Mouse (Mus musculus) forebrain, embryonic 11.5 days (tissue): ENCODE measurements at regions not wholly inside any gene's neighbourhood (a gene's known extent, or its start where the extent isn't known, plus 50 kb on each side); places are given as distances from the start of the nearest gene placed in this dataset.

Experiments used
- ATAC-seq: fragments of 200-750 bp; cut with Nextera tagmentation; replicated peaks from 2 replicates; pipeline ENCODE4 v1.8.0; 2017; ENCODE audit warnings: moderate TSS enrichment; ENCODE audit not compliant: low FRiP score
- DNase-seq: peaks from one replicate; pipeline ENCODE4 v3.0.0-alpha.2; 2017; ENCODE audit warnings: low spot score
- H3K27ac ChIP-seq: fragments of 300-500 bp; sonication (generic); 2 replicates; pipeline ENCODE4 v1.5.1; 2014; ENCODE audit warnings: low read depth, low read length
- H3K27me3 ChIP-seq: fragments of 300-500 bp; sonication (generic); 2 replicates; pipeline ENCODE4 v1.6.1; 2014; ENCODE audit warnings: mild to moderate bottlenecking, low read length, mixed read lengths; ENCODE audit not compliant: control insufficient read depth, insufficient read depth
- H3K36me3 ChIP-seq: fragments of 300-500 bp; sonication (generic); 2 replicates; pipeline ENCODE4 v1.6.1; 2014; ENCODE audit warnings: mild to moderate bottlenecking, low read length, moderate library complexity, mixed read lengths; ENCODE audit not compliant: control insufficient read depth, insufficient read depth
- H3K4me1 ChIP-seq: fragments of 300-500 bp; sonication (generic); replicated peaks from 2 replicates; pipeline ENCODE4 v1.6.1; 2014; ENCODE audit warnings: low read length, mixed read lengths; ENCODE audit not compliant: control insufficient read depth, insufficient read depth
- H3K4me2 ChIP-seq: fragments of 300-500 bp; sonication (generic); 2 replicates; pipeline ENCODE4 v1.6.1; 2014; ENCODE audit warnings: low read depth, mild to moderate bottlenecking, low read length, moderate library complexity, mixed read lengths; ENCODE audit not compliant: severe bottlenecking
- H3K4me3 ChIP-seq: fragments of 300-500 bp; sonication (generic); 2 replicates; pipeline ENCODE4 v1.5.1; 2014; ENCODE audit warnings: low read depth, low read length
- H3K9ac ChIP-seq: fragments of 300-500 bp; sonication (generic); 2 replicates; pipeline ENCODE4 v1.6.1; 2014; ENCODE audit warnings: low read length
- H3K9me3 ChIP-seq: fragments of 300-500 bp; sonication (generic); 2 replicates; pipeline ENCODE4 v1.6.1; 2016; ENCODE audit warnings: low read length, mixed read lengths; ENCODE audit not compliant: control insufficient read depth
- WGBS: fragments of 180-500 bp; shearing (Covaris S2); extraction: QIAGEN DNeasy Blood & Tissue Kit; methylation state at CpG from one replicate; pipeline ENCODE4 v1.1.7; 2014; 5-methylcytosine and 5-hydroxymethylcytosine counted together

DNA sequence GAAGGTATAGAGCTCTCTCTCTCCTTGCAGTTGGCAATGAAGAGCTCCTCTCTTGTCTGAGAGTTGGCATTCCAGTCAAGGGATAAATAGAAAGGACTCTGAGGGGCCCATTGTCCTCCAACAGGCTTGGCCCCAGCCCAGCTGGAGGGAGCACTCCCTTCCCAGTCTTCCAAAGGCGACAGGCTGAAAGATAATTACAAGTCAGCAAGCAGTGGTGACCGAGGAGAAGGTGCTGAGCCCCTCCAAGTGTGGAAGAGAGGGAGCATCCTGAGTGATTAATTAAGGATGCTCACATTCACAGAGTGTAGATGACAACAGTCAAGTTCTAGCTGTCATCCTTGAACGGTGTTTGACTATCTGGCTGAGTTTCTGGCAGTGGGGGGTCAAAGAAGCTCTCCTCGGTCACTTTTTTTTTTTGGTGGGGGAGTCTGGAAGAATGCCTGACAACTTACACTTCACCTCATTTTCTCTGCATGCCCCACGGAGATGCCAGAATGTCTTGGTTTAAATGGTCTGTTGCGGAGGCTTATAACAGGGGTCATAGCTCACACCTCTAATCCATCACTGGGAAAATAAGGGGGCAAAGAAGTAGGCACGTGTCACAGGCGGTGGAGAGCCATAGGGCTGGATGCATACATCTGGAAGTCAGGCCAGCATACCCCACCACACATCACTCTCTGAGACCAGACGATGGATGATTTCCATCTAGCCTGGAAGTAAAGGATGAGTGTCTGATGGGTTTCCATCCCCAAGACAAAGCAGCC lies 93.5 kb upstream of the Lclat1 start:
- Histone ChIP-seq H3K36me3 (no peaks in the 10 kb centered on the region), H3K27ac (no peak overlapping the region), H3K4me2 (no peak overlapping the region), H3K4me3 (no peak overlapping the region), H3K27me3 (no peaks in the 10 kb centered on the region), H3K9ac (no peak overlapping the region), H3K4me1 (0 out of 2 replicates have a peak, but pooled peaks cover 3% of the 10 kb centered on the region), H3K9me3 (no peaks in the 10 kb centered on the region)
- WGBS, result 56% methylated on average over 9 of the region's 9 CpGs
- DNase-seq (no peak), ATAC-seq (no peak)

DNA sequence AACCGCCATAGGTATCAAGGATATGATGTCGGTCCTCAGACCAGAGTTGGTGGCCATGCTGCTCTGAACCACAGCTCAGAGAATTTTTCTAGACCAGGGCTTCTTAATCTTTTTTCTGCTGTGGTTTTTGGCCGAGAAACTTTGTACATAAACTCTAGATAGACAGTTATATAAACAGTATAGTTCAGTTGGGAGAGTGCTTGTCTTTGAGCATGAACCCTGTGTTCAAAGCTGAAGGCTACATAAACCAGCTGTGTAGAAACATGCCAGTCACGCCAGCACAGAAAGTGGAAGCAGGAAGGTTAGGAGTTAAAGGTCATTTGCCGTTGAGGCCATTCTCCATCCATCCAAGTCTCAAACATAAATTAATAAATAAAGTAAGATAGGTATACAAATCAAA lies 90.6 kb upstream of the Lclat1 start:
- DNase-seq (no peak), ATAC-seq (no peak)
- H3K27me3 ChIP-seq, result no peaks in the 10 kb centered on the region
- H3K9ac ChIP-seq, result no peak overlapping the region
- H3K27ac ChIP-seq, result no peak overlapping the region
- H3K4me3 ChIP-seq, result no peak overlapping the region
- H3K9me3 ChIP-seq, result no peaks in the 10 kb centered on the region
- H3K4me1 ChIP-seq, result 0 out of 2 replicates have a peak, but pooled peaks cover 3% of the 10 kb centered on the region
- WGBS, result 93% methylated on average over 5 of the region's 5 CpGs
- no peak overlapping the region for H3K4me2 ChIP-seq
- no peaks in the 10 kb centered on the region for H3K36me3 ChIP-seq

DNA sequence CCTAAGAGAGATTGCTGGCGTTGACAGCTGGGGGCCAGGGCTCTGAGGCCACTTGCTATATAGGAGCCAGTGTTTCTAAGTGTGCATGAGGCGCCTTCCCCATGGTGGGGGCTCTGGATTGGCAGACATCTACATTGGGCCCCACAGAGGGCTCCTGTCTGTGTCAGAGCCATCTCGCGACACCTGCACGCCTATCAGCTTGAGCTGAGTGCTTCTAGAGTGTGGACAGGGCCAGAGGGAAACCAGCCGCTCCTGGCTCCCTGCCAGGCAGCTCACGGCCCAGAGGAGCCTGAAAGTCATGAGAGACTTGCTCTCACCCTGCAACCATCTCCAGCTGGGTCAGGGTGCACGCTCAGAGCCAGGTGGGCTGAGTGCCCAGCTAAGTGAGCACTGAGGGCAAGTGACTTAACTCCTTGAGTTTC lies 85.1 kb upstream of the Lclat1 start:
- no peaks in the 10 kb centered on the region for H3K4me1 ChIP-seq
- WGBS, result 76% methylated on average over 8 of the region's 8 CpGs

DNA sequence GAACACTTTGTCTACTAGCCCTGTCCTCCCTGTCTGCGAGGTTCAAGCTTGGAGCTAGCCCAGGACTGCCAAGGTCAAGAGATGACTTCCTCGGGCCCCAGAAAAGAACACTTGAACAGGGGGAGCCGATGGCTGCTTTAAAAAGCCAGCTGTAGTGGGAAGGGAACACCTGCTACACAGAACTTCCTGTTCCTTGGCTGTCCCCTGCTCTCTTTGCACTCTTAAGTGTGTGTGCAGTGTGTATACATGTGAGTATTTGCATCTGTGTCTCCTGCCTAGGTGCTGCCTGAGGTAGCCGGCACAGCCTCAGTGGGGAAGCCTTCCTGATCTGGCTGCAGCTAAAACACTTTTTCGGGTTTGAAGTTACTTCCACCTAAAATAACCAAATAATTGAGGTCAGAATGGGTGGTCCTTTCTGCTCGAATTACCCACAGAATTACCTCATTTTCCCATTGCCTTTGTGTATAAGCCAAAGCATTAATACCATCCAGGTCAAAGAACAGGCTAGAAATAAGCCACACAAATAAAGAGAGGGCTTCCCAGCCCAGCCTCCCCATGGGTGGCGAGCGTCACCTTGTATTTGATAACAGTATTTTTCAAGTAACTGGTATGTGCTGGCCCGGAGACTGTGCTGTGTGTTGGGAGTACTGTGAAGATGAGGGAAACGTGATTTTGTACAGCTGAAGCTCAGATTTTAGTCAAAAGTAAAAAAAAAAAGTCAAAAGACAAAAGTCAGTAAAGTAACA lies 84.2 kb upstream of the Lclat1 start:
- Histone ChIP-seq H3K9ac (no peak overlapping the region), H3K4me2 (no peak overlapping the region), H3K4me1 (no peaks in the 10 kb centered on the region), H3K27me3 (no peaks in the 10 kb centered on the region), H3K4me3 (no peak overlapping the region), H3K27ac (no peak overlapping the region), H3K36me3 (no peaks in the 10 kb centered on the region), H3K9me3 (no peaks in the 10 kb centered on the region)
- WGBS, result 61% methylated on average over 10 of the region's 10 CpGs
- DNase-seq (no peak), ATAC-seq (no peak)

More for the DNA sequence above, 85.1 kb upstream of the Lclat1 start:
- Histone ChIP-seq H3K9ac (no peak overlapping the region), H3K27me3 (no peaks in the 10 kb centered on the region), H3K9me3 (no peaks in the 10 kb centered on the region), H3K4me3 (no peak overlapping the region), H3K27ac (no peak overlapping the region), H3K36me3 (no peaks in the 10 kb centered on the region), H3K4me2 (no peak overlapping the region)
- DNase-seq (no peak), ATAC-seq (no peak)

DNA sequence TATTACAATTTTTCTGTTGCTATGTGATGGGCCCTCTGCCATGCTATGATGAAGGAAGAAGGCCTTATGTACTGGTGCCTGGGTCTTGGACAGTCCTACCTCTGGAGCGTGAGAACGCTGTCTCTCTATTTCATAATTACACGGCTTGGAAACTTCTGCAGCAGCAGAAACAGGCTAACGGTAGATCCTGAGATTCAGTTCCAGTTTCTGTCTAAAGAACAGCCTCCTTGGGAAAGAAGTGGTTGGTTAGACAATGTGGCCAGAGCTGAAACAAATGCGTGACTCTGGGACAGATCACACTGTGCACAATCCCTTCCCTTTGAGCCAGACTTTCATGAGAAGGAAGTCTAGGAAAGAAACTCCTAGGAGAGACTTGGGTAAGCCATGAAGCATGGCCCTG lies 80.7 kb upstream of the Lclat1 start:
- H3K9ac ChIP-seq, result no peak overlapping the region
- DNase-seq (no peak), ATAC-seq (no peak)
- no peak overlapping the region for H3K27ac ChIP-seq
- no peak overlapping the region for H3K4me3 ChIP-seq
- 91% methylated on average over 5 of the region's 5 CpGs for WGBS
- H3K9me3 ChIP-seq, result no peaks in the 10 kb centered on the region
- H3K27me3 ChIP-seq, result no peaks in the 10 kb centered on the region
- H3K4me2 ChIP-seq, result no peak overlapping the region
- no peaks in the 10 kb centered on the region for H3K36me3 ChIP-seq
- no peaks in the 10 kb centered on the region for H3K4me1 ChIP-seq

- Histone ChIP-seq H3K27me3 (no peaks in the 10 kb centered on the region), H3K4me3 (no peak overlapping the region), H3K27ac (no peak overlapping the region), H3K4me2 (no peak overlapping the region), H3K36me3 (no peaks in the 10 kb centered on the region), H3K9me3 (no peaks in the 10 kb centered on the region), H3K4me1 (no peaks in the 10 kb centered on the region), H3K9ac (no peak overlapping the region)
- DNase-seq (no peak), ATAC-seq (no peak)
- 74% methylated on average over 5 of the region's 5 CpGs for WGBS
These were observed 76.0 kb upstream of the Lclat1 start for GRCm38 (mm10) chr17:73031796-73032195.

- no peaks in the 10 kb centered on the region for H3K36me3 ChIP-seq
- H3K4me3 ChIP-seq, result no peak overlapping the region
- no peak overlapping the region for H3K4me2 ChIP-seq
- ATAC-seq (no peak), DNase-seq (no peak)
- H3K9ac ChIP-seq, result no peak overlapping the region
- no peaks in the 10 kb centered on the region for H3K27me3 ChIP-seq
- H3K27ac ChIP-seq, result no peak overlapping the region
- H3K4me1 ChIP-seq, result no peaks in the 10 kb centered on the region
- H3K9me3 ChIP-seq, result no peaks in the 10 kb centered on the region
- 76% methylated on average over 3 of the region's 3 CpGs for WGBS
These were observed 75.5 kb upstream of the Lclat1 start for GRCm38 (mm10) chr17:73032326-73032725.

DNA sequence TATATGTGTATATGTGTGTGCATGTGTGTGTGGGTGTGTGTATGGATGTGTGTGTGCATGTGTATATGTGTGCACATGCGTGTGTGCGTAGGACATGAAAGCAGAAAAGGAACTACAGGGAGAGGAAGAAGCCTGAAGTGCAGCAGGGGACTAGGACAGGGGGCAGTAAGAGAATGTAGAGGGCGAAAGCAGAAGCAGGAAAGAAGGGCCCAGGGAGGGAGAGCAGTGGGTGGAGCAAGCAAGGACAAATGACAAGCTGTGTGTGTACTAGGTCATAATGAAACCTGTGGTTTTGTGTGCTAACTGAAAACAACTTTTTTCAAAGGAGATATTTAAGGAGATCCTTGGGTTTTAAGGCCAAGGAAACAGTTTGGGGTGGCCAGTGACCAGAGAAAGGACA lies 73.4 kb upstream of the Lclat1 start:
- WGBS, result 80% methylated on average over 3 of the region's 3 CpGs
- H3K4me3 ChIP-seq, result no peak overlapping the region
- H3K27ac ChIP-seq, result no peak overlapping the region
- no peaks in the 10 kb centered on the region for H3K4me1 ChIP-seq
- H3K27me3 ChIP-seq, result no peaks in the 10 kb centered on the region
- H3K36me3 ChIP-seq, result no peaks in the 10 kb centered on the region
- ATAC-seq, result no peak
- no peak overlapping the region for H3K4me2 ChIP-seq
- no peaks in the 10 kb centered on the region for H3K9me3 ChIP-seq
- no peak for DNase-seq
- H3K9ac ChIP-seq, result no peak overlapping the region
